Mouse (Mus musculus): ENCODE data around the gene Tmem265. TPM values are rescaled to one million over a fixed set of nuclear protein-coding genes. Genes with fewer than 3 reads are reported as not detected.

The Tmem265 gene
- not detected in 2 replicates for polyA plus RNA-seq (2012; rRNA removed; ENCODE audit: low replicate concordance)

DNA sequence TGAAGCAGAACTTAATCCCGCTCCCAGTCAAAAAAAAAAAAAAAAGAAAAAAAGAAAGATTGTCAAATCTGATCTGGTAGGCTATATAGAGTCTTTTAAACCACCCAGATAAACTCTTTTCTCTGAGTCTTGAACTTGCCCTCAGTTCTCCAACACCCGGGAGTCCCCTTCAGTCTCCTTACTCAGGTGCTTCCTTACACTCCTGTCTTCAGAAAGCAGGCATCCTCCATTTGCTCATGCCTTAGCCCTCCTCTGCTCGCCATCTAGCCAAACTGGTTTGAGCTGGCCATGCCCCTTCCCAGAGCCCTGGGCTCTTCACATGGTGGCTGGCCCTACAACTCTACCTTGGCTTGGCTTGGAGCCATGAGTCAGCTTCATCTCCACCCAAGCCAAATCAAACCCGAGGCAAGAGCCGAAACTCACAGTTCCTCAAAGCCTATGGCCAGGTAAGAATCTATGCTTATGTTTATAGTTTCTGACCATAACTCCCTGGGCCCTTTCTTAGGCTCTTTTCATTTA lies at the start of gene Tmem265:
Gene Tmem265, plus strand, starts transcription at position 51 of the 519 bp plus-strand sequence.

DNA sequence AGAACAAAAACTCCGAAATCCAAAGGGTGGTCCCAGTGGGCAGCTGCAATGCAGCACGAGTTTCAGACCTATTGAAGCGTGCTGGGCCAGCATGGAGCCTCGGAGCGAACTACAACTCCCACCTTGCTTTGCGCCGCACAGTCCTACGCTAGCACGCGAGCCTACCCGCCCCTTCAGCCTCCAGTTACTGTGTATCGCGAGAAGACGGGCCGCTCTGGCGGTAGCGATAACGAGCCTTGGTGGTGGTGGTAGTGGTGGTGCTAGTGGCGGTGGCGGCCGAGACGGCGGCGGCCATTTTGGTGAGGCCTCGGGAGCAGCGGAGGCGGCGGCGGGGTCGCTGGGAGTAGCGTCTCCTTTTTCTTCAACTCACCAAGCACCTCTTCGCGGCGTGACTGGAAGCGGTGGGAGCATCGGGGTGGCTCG lies 49.4 kb upstream of the Tmem265 start, which contains the start of gene Srcap:
Gene Srcap, plus strand, starts transcription at position 176 of the 423 bp plus-strand sequence.

DNA sequence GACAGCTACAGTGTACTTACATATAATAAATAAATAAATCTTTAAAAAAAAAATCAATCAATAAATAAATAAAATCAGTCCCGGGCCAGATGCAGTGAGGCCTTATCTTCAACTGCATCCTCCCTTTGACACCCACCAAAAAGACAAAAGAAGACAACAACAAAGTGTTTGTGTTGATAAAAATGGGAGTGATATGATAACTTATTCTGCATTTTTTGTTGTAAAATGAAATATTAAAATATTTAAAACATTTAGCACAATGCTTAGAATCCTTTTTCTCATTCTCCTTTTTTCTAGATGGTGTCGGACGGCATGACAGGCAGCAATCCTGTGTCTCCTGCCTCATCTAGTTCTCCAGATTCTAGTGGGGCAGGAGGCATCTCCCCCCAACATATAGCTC lies 41.9 kb upstream of the Tmem265 start, which contains the start of gene Gm42715:
Gene Gm42715, plus strand, starts transcription at position 301 of the 400 bp plus-strand sequence.

DNA sequence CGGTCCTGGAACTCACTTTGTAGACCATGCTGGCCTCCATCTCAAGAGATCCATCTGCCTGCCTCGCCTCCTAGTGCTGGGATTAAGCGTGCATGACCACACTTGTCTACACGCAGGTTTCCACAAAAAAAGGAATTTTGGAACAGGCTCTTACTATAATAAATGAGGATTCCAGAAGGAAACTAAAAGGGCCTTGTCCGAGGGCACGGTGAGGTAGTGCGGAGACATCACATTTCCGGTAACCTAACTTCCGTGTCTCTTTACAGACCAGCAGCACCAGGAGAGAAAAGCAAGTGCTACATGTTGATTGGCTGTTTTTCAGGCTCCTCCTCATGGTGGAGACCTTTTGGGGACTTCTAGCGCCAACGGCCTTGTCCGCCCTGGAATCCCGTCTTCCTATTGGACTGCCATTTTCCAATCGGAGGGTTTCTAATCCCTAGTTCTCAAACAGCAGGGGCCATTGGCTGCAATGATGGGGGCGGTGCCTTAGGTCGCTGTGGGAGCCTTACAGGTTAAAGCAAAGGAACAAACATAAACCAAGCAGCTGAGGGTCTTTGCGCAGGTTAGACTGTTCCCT lies 11.8 kb downstream of the Tmem265 start, which contains the start of gene Phkg2:
Gene Phkg2, plus strand, starts transcription at position 446 of the 577 bp plus-strand sequence.

DNA sequence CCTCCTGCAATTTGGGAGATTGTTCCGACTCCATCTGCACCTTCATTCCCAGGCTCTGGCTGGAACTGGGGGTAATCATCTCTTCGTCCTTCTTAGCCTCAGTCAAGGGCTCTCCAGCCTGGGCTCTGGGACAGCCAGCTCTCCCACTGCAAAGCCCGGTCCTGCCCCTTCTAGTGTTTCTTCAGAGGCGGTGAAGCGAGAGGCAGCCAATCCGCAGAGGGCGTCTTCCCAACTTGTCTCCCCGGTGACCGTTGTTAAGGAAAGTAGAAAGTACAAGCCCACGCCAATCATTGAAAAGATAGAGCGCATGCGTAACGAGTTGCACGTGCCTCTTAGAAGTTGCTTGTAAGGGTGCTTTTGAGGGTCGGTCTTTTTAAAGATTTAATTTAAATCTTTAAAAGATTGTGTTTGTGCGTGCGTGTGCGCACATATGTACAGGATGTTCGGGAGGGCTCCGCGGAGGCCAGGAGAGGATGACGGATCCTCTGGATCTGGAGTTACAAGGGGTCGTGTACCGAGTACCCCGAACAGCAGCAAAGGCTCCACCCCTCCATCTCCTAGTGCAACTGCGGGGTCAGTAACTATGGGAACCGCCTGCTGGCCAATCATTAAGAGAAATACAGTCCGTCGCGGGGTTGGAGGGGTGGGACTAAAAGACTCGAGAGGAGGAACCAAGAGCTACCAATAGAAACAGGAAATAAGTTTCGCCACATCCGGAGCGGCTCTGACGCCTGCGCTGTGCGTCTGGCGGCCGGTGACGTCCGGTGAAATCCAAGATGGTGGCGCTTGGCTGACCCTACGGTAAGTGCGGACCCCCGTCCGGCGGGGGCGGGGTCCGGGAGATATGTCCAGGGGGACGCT lies 27.1 kb downstream of the Tmem265 start, which contains the start of the genes Ccdc189 and Rnf40:
Gene Ccdc189, minus strand, starts transcription at position 585 of the 861 bp plus-strand sequence.
Gene Rnf40, plus strand, starts transcription at position 757 of the 861 bp plus-strand sequence.

DNA sequence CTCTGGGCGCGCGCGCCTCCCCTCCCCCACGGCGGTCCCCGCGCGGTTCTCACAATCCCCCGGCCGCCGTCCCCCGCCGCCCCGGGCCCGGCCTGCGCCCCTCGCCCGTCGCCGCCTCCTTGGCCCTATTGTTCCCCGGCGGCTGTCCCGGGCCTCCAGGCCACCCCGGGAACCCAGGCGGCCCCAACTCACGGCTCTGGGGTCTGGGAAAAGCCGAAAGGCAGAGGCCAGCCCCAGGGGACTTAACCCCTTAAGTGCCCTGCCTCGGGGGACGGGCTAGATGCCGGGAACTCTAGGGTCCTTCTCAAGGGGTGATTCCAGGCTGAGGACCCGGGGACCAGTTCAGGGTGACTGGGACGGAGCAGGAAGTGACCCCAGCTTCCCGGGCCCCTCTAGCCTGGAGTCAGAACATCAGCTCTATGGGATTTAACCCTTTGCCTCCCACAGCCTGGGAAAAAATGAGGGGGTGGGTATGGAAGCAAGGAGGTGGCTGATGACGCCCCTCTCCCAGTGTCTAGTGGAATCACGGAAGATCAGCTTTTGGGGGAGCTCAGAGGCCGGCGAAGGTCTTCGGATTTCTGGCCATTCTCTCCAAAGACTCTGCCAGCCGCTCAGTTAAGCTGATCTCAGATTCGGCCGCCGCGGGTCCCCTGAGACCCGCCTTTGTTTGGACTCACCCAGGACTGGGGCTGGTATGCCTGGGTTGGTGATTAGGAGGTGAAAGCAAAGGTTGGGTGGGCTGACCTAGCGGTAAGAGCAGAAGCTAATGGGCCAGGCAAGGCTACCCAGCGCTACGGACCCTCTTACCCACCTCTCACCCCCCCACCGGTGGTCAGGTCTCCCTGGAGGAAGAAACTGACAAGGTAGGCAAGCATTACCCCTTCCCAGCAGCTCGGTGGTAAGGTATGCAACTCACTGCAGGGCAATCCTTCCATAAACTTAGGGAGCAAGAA lies 54.0 kb downstream of the Tmem265 start, which contains the start of gene Zfp629:
Gene Zfp629, minus strand, starts transcription at position 907 of the 953 bp plus-strand sequence.

Other genes with a start within 250 kb of the Tmem265 start
- 24.9 and 37.2 TPM in 2 replicates for gene Zfp768, start 215.8 kb upstream of the Tmem265 start, polyA plus RNA-seq (2012; rRNA removed; ENCODE audit: low replicate concordance)
- 5.7 and 10.7 TPM in 2 replicates for gene Zfp747, start 185.3 kb upstream of the Tmem265 start, polyA plus RNA-seq (2012; rRNA removed; ENCODE audit: low replicate concordance)
- 2.8 and 5.8 TPM in 2 replicates for gene 9130019O22Rik, start 174.2 kb upstream of the Tmem265 start, polyA plus RNA-seq (2012; rRNA removed; ENCODE audit: low replicate concordance)
- 4.3 and 9.6 TPM in 2 replicates for gene E430018J23Rik, start 167.8 kb upstream of the Tmem265 start, polyA plus RNA-seq (2012; rRNA removed; ENCODE audit: low replicate concordance)
- gene Zfp764, start 154.6 kb upstream of the Tmem265 start, polyA plus RNA-seq (2012; rRNA removed; ENCODE audit: low replicate concordance), result 5.8 and 8.7 TPM in 2 replicates
- 17.0 and 24.9 TPM in 2 replicates for gene Zfp688, start 139.3 kb upstream of the Tmem265 start, polyA plus RNA-seq (2012; rRNA removed; ENCODE audit: low replicate concordance)
- gene Zfp689, start 112.2 kb upstream of the Tmem265 start, polyA plus RNA-seq (2012; rRNA removed; ENCODE audit: low replicate concordance), result 2.5 and 5.1 TPM in 2 replicates
- gene Prr14, start 101.8 kb upstream of the Tmem265 start, polyA plus RNA-seq (2012; rRNA removed; ENCODE audit: low replicate concordance), result 65.7 and 102 TPM in 2 replicates
- 20.0 and 36.9 TPM in 2 replicates for gene Fbrs, start 82.2 kb upstream of the Tmem265 start, polyA plus RNA-seq (2012; rRNA removed; ENCODE audit: low replicate concordance)
- gene Srcap, start 49.4 kb upstream of the Tmem265 start, polyA plus RNA-seq (2012; rRNA removed; ENCODE audit: low replicate concordance), result 10.6 and 30.1 TPM in 2 replicates
- 14.3 and 19.8 TPM in 2 replicates for gene Gm42715, start 41.8 kb upstream of the Tmem265 start, polyA plus RNA-seq (2012; rRNA removed; ENCODE audit: low replicate concordance)
- gene Phkg2, start 11.9 kb downstream of the Tmem265 start, polyA plus RNA-seq (2012; rRNA removed; ENCODE audit: low replicate concordance), result 59.0 and 79.2 TPM in 2 replicates
- 7.2 and 7.9 TPM in 2 replicates for gene Ccdc189, start 27.2 kb downstream of the Tmem265 start, polyA plus RNA-seq (2012; rRNA removed; ENCODE audit: low replicate concordance)
- 26.1 and 45.6 TPM in 2 replicates for gene Rnf40, start 27.4 kb downstream of the Tmem265 start, polyA plus RNA-seq (2012; rRNA removed; ENCODE audit: low replicate concordance)
- gene Zfp629, start 54.4 kb downstream of the Tmem265 start, polyA plus RNA-seq (2012; rRNA removed; ENCODE audit: low replicate concordance), result 8.4 and 24.5 TPM in 2 replicates
- 15.7 and 47.8 TPM in 2 replicates for gene Bcl7c, start 147.5 kb downstream of the Tmem265 start, polyA plus RNA-seq (2012; rRNA removed; ENCODE audit: low replicate concordance)
- 7.2 and 19.4 TPM in 2 replicates for gene Ctf1, start 151.3 kb downstream of the Tmem265 start, polyA plus RNA-seq (2012; rRNA removed; ENCODE audit: low replicate concordance)
- 0.06 TPM in 1 of 2 replicates, not detected in the other for gene Ctf2, start 170.8 kb downstream of the Tmem265 start, polyA plus RNA-seq (2012; rRNA removed; ENCODE audit: low replicate concordance)
- 14.2 and 40.4 TPM in 2 replicates for gene Fbxl19, start 183.2 kb downstream of the Tmem265 start, polyA plus RNA-seq (2012; rRNA removed; ENCODE audit: low replicate concordance)
- 41.3 and 59.8 TPM in 2 replicates for gene Orai3, start 208.4 kb downstream of the Tmem265 start, polyA plus RNA-seq (2012; rRNA removed; ENCODE audit: low replicate concordance)
- 9.2 and 15.6 TPM in 2 replicates for gene Setd1a, start 215.3 kb downstream of the Tmem265 start, polyA plus RNA-seq (2012; rRNA removed; ENCODE audit: low replicate concordance)
- gene Gm49388, start 224.2 kb downstream of the Tmem265 start, polyA plus RNA-seq (2012; rRNA removed; ENCODE audit: low replicate concordance), result not detected in 2 replicates
- gene Hsd3b7, start 239.2 kb downstream of the Tmem265 start, polyA plus RNA-seq (2012; rRNA removed; ENCODE audit: low replicate concordance), result 116 and 139 TPM in 2 replicates